Mouse (Mus musculus) heart, embryonic 11.5 days (tissue): ENCODE data around the gene 3110040M04Rik. TPM values are rescaled to one million over a fixed set of nuclear protein-coding genes. Genes with fewer than 3 reads are reported as not detected.
"Not testable (repeated sequence)": the region's sequence is repeated elsewhere in the genome, so short reads cannot be mapped to it uniquely, and the experiment has no call there.

ENCODE experiments used
- ATAC-seq: fragments of 200-750 bp; cut with Nextera tagmentation; replicated peaks from 2 replicates; pipeline ENCODE4 v1.8.0; 2017; ENCODE audit warnings: moderate library complexity; ENCODE audit not compliant: insufficient number of reproducible peaks, low FRiP score, low TSS enrichment
- H3K27ac ChIP-seq: fragments of 300-500 bp; sonication (generic); 2 replicates; pipeline ENCODE4 v1.5.1; 2014; ENCODE audit warnings: mild to moderate bottlenecking, low read depth, low read length
- H3K27me3 ChIP-seq: fragments of 300-500 bp; sonication (generic); 2 replicates; pipeline ENCODE4 v1.6.1; 2014; ENCODE audit warnings: mild to moderate bottlenecking, low read length, mixed read lengths; ENCODE audit not compliant: control insufficient read depth, insufficient read depth
- H3K36me3 ChIP-seq: fragments of 300-500 bp; sonication (generic); 2 replicates; pipeline ENCODE4 v1.6.1; 2014; ENCODE audit warnings: mild to moderate bottlenecking, low read length, moderate library complexity, mixed read lengths; ENCODE audit not compliant: control insufficient read depth, insufficient read depth
- H3K4me1 ChIP-seq: fragments of 300-500 bp; sonication (generic); 2 replicates; pipeline ENCODE4 v1.6.1; 2014; ENCODE audit warnings: low read length; ENCODE audit not compliant: control insufficient read depth, insufficient read depth
- H3K4me2 ChIP-seq: fragments of 300-500 bp; sonication (generic); 2 replicates; pipeline ENCODE4 v1.6.1; 2014; ENCODE audit warnings: mild to moderate bottlenecking, moderate library complexity
- H3K4me3 ChIP-seq: fragments of 300-500 bp; sonication (generic); 2 replicates; pipeline ENCODE4 v1.5.1; 2014; ENCODE audit warnings: low read depth, low read length
- H3K9ac ChIP-seq: fragments of 300-500 bp; sonication (generic); 2 replicates; pipeline ENCODE4 v1.6.1; 2014; ENCODE audit warnings: mild to moderate bottlenecking, low read depth, low read length, moderate library complexity
- H3K9me3 ChIP-seq: fragments of 300-500 bp; sonication (generic); replicated peaks from 2 replicates; pipeline ENCODE4 v1.6.1; 2016; ENCODE audit warnings: low read length; ENCODE audit not compliant: control insufficient read depth
- WGBS: fragments of 180-500 bp; shearing (Covaris S2); extraction: QIAGEN DNeasy Blood & Tissue Kit; methylation state at CpG from one replicate; pipeline ENCODE4 v1.1.7; 2014; ENCODE audit not compliant: insufficient replicate concordance; 5-methylcytosine and 5-hydroxymethylcytosine counted together
- polyA plus RNA-seq: library from polyadenylated mRNA; unstranded; fragments of >200 nt; fragmentation: Nextera tagmentation; extraction: Ambion mirVana; gene quantifications from 2 replicates; pipeline ENCODE4 v1.2.1, GENCODE M21; 2014

Gene 3110040M04Rik
- polyA plus RNA-seq, 1 experiment from 2014 or later: 1.1 TPM

- not testable (repeated sequence) for H3K4me1 ChIP-seq, H3K9ac ChIP-seq, H3K9me3 ChIP-seq, H3K27me3 ChIP-seq, H3K36me3 ChIP-seq, H3K4me2 ChIP-seq, H3K4me3 ChIP-seq, H3K27ac ChIP-seq
- peak; percentile 61; the same call in 1 of the 2 replicates for ATAC-seq
- WGBS: 58% methylated on average over 3 of the region's 5 CpGs
Measured at GRCm38 (mm10) chr1:151208493-151208892, 4.6 kb downstream of the 3110040M04Rik start.

GRCm38 (mm10) chr1:151208944-151209343, 5.0 kb downstream of the 3110040M04Rik start:
- not testable (repeated sequence) for H3K27ac ChIP-seq, H3K4me2 ChIP-seq, H3K9ac ChIP-seq, H3K9me3 ChIP-seq, H3K36me3 ChIP-seq, H3K4me1 ChIP-seq, H3K27me3 ChIP-seq, H3K4me3 ChIP-seq, ATAC-seq

- H3K9me3 ChIP-seq, H3K27me3 ChIP-seq, H3K9ac ChIP-seq, H3K4me2 ChIP-seq, H3K36me3 ChIP-seq, H3K4me3 ChIP-seq, ATAC-seq, H3K4me1 ChIP-seq, H3K27ac ChIP-seq: not testable (repeated sequence)
- 82% methylated on average over 4 of the region's 8 CpGs for WGBS
Measured at GRCm38 (mm10) chr1:151209824-151210355, 6.0 kb downstream of the 3110040M04Rik start, which contains the start of gene Gm47996. Gm47996 (plus strand) TSS chr1:151210131.

GRCm38 (mm10) chr1:151211666-151212065, 7.7 kb downstream of the 3110040M04Rik start:
- WGBS: 55% methylated on average over 5 of the region's 5 CpGs
- H3K27me3 ChIP-seq, H3K9me3 ChIP-seq, H3K9ac ChIP-seq, H3K27ac ChIP-seq, ATAC-seq, H3K4me3 ChIP-seq, H3K4me1 ChIP-seq, H3K4me2 ChIP-seq, H3K36me3 ChIP-seq: not testable (repeated sequence)

GRCm38 (mm10) chr1:151214862-151215261, 10.9 kb downstream of the 3110040M04Rik start:
- 64% methylated on average over 2 of the region's 2 CpGs for WGBS
- no peak overlapping the region for H3K9ac ChIP-seq
- no peak overlapping the region for H3K27ac ChIP-seq
- H3K4me1 ChIP-seq: no peaks in the 10 kb centered on the region
- no peaks in the 10 kb centered on the region for H3K36me3 ChIP-seq
- ATAC-seq: no peak
- H3K4me3 ChIP-seq: no peak overlapping the region
- no peaks in the 10 kb centered on the region for H3K9me3 ChIP-seq
- H3K27me3 ChIP-seq: no peaks in the 10 kb centered on the region
- no peak overlapping the region for H3K4me2 ChIP-seq

GRCm38 (mm10) chr1:151215985-151216384, 12.1 kb downstream of the 3110040M04Rik start:
- H3K27me3 ChIP-seq: no peaks in the 10 kb centered on the region
- H3K9me3 ChIP-seq: no peaks in the 10 kb centered on the region
- ATAC-seq: no peak
- H3K36me3 ChIP-seq: no peaks in the 10 kb centered on the region
- H3K27ac ChIP-seq: no peak overlapping the region
- H3K9ac ChIP-seq: no peak overlapping the region
- WGBS: 85% methylated on average over 1 of the region's 1 CpGs
- no peak overlapping the region for H3K4me2 ChIP-seq
- no peak overlapping the region for H3K4me3 ChIP-seq
- no peaks in the 10 kb centered on the region for H3K4me1 ChIP-seq

GRCm38 (mm10) chr1:151216417-151216816, 12.5 kb downstream of the 3110040M04Rik start:
- no peak overlapping the region for H3K4me3 ChIP-seq
- no peak overlapping the region for H3K4me2 ChIP-seq
- H3K4me1 ChIP-seq: no peaks in the 10 kb centered on the region
- H3K27me3 ChIP-seq: no peaks in the 10 kb centered on the region
- no peaks in the 10 kb centered on the region for H3K9me3 ChIP-seq
- no peak for ATAC-seq
- H3K9ac ChIP-seq: no peak overlapping the region
- H3K36me3 ChIP-seq: no peaks in the 10 kb centered on the region
- H3K27ac ChIP-seq: no peak overlapping the region
- 78% methylated on average over 3 of the region's 3 CpGs for WGBS

GRCm38 (mm10) chr1:151219045-151219444, 15.1 kb downstream of the 3110040M04Rik start:
- H3K4me1 ChIP-seq: peaks cover 5% of the 10 kb centered on the region; the same call in 1 of the 2 replicates
- no peak overlapping the region for H3K27ac ChIP-seq
- H3K27me3 ChIP-seq: no peaks in the 10 kb centered on the region
- no peak overlapping the region for H3K9ac ChIP-seq
- no peak for ATAC-seq
- WGBS: 86% methylated on average over 5 of the region's 5 CpGs
- H3K9me3 ChIP-seq: no peaks in the 10 kb centered on the region
- H3K4me2 ChIP-seq: no peak overlapping the region
- H3K36me3 ChIP-seq: no peaks in the 10 kb centered on the region
- H3K4me3 ChIP-seq: no peak overlapping the region

- WGBS: 74% methylated on average over 7 of the region's 7 CpGs
- Histone ChIP-seq H3K4me2 (no peak overlapping the region), H3K36me3 (no peaks in the 10 kb centered on the region), H3K9ac (no peak overlapping the region), H3K27ac (no peak overlapping the region), H3K4me3 (no peak overlapping the region), H3K4me1 (peaks cover 5% of the 10 kb centered on the region; the same call in 1 of the 2 replicates), H3K9me3 (no peaks in the 10 kb centered on the region), H3K27me3 (no peaks in the 10 kb centered on the region)
- ATAC-seq: no peak
Measured at GRCm38 (mm10) chr1:151220098-151220497, 16.2 kb downstream of the 3110040M04Rik start.
